Mouse (Mus musculus) thymus, postnatal 4 days (tissue): ENCODE data around the gene Slc4a8.
"Not testable (repeated sequence)": the region's sequence is repeated elsewhere in the genome, so short reads cannot be mapped to it uniquely, and the experiment has no call there.

ENCODE experiments used
- DNase-seq: peaks from one replicate; pipeline ENCODE4 v3.0.0; 2021

Gene Slc4a8

GRCm38 (mm10) chr15:100746478-100747120, 14.9 kb upstream of the Slc4a8 start:
- peak; percentile 51 for DNase-seq

- DNase-seq, result peak; percentile 42
Measured at GRCm38 (mm10) chr15:100747121-100747963, 14.2 kb upstream of the Slc4a8 start.

- DNase-seq, result no peak
Measured at GRCm38 (mm10) chr15:100748584-100748983, 13.0 kb upstream of the Slc4a8 start.

GRCm38 (mm10) chr15:100749751-100750538, 11.6 kb upstream of the Slc4a8 start:
- DNase-seq, result no peak

GRCm38 (mm10) chr15:100752439-100752838, 9.1 kb upstream of the Slc4a8 start:
- DNase-seq, result no peak

GRCm38 (mm10) chr15:100753045-100753444, 8.5 kb upstream of the Slc4a8 start:
- DNase-seq, result no peak

GRCm38 (mm10) chr15:100754041-100754440, 7.5 kb upstream of the Slc4a8 start:
- DNase-seq, result no peak

GRCm38 (mm10) chr15:100754805-100755497, 6.6 kb upstream of the Slc4a8 start:
- DNase-seq, result peak; percentile 82

GRCm38 (mm10) chr15:100755498-100755859, 6.1 kb upstream of the Slc4a8 start:
- DNase-seq, result no peak

- no peak for DNase-seq
Measured at GRCm38 (mm10) chr15:100755881-100756624, 5.5 kb upstream of the Slc4a8 start.

GRCm38 (mm10) chr15:100757527-100757978, 4.0 kb upstream of the Slc4a8 start:
- DNase-seq, result peak; percentile 74

GRCm38 (mm10) chr15:100759286-100759685, 2.3 kb upstream of the Slc4a8 start:
- no peak for DNase-seq

- no peak for DNase-seq
Measured at GRCm38 (mm10) chr15:100761036-100761418, 520 bp upstream of the Slc4a8 start.

- DNase-seq, result no peak
Measured at GRCm38 (mm10) chr15:100762649-100763048, 1.1 kb downstream of the Slc4a8 start.

- no peak for DNase-seq
Measured at GRCm38 (mm10) chr15:100764163-100764951, 2.8 kb downstream of the Slc4a8 start.

GRCm38 (mm10) chr15:100766826-100767225, 5.3 kb downstream of the Slc4a8 start:
- DNase-seq, result no peak

GRCm38 (mm10) chr15:100767851-100768250, 6.3 kb downstream of the Slc4a8 start:
- no peak for DNase-seq

- not testable (repeated sequence) for DNase-seq
Measured at GRCm38 (mm10) chr15:100769023-100769422, 7.5 kb downstream of the Slc4a8 start.

GRCm38 (mm10) chr15:100770338-100770737, 8.8 kb downstream of the Slc4a8 start:
- no peak for DNase-seq

GRCm38 (mm10) chr15:100772685-100773084, 11.1 kb downstream of the Slc4a8 start:
- DNase-seq, result no peak

GRCm38 (mm10) chr15:100773859-100774258, 12.3 kb downstream of the Slc4a8 start:
- not testable (repeated sequence) for DNase-seq
